Mouse (Mus musculus) liver, postnatal 0 days (tissue): Measurements from ENCODE around the gene H3f3b.

Experiments
- CTCF ChIP-seq: sonication (generic); IDR thresholded peaks from 2 replicates; pipeline ENCODE4 v1.5.1; 2016; ENCODE audit warnings: antibody characterized with exemption, low read depth
- EP300 ChIP-seq: IDR thresholded peaks from 2 replicates; pipeline ENCODE4 v1.6.1; 2016; ENCODE audit warnings: antibody characterized with exemption, low read depth, mild to moderate bottlenecking

DNA sequence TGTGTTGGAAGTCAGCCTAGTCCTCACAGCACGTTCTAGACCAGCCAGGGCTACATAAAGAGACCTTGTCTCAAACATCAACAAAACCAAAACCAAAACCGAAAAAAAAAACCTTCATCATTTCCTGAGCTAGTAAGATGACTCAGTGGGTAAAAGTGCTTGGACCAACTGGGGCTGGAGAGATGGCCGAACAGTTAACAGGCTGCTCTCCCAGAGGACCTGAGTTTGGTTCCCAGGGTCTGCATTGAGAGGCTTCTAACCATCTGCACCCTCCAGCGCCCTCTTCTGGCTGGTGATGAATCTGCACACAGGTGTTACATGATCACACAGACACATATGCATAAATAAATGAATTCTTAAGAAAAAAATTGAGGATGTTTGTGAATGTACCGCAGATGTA lies 43.7 kb upstream of the H3f3b start:
- peak; percentile 72 for TF ChIP-seq CTCF
- TF ChIP-seq EP300, result no peak
